Mouse (Mus musculus) embryonic facial prominence, embryonic 11.5 days (tissue): ENCODE results near the gene Zfp385b. TPM values are rescaled to one million over a fixed set of nuclear protein-coding genes. Genes with fewer than 3 reads are reported as not detected.

Experiments
- ATAC-seq: fragments of 200-750 bp; cut with Nextera tagmentation; replicated peaks from 2 replicates; pipeline ENCODE4 v1.8.0; 2017; ENCODE audit warnings: low read depth; ENCODE audit not compliant: insufficient number of reproducible peaks, low FRiP score, low TSS enrichment
- DNase-seq: peaks from one replicate; pipeline ENCODE4 v3.0.0-alpha.2; 2015; ENCODE audit warnings: low spot score
- H3K27ac ChIP-seq: fragments of 300-500 bp; sonication (generic); replicated peaks from 2 replicates; pipeline ENCODE4 v1.5.1; 2014; ENCODE audit warnings: mild to moderate bottlenecking, low read depth, low read length, control low read depth
- H3K27me3 ChIP-seq: fragments of 300-500 bp; sonication (generic); 2 replicates; pipeline ENCODE4 v1.6.1; 2014; ENCODE audit warnings: mild to moderate bottlenecking, low read length, moderate library complexity, mixed read lengths; ENCODE audit not compliant: control insufficient read depth, insufficient read depth
- H3K36me3 ChIP-seq: fragments of 300-500 bp; sonication (generic); replicated peaks from 2 replicates; pipeline ENCODE4 v1.6.1; 2014; ENCODE audit warnings: low read depth, mild to moderate bottlenecking, low read length, moderate library complexity, mixed read lengths; ENCODE audit not compliant: control insufficient read depth, insufficient read depth
- H3K4me1 ChIP-seq: fragments of 300-500 bp; sonication (generic); 2 replicates; pipeline ENCODE4 v1.6.1; 2014; ENCODE audit warnings: low read length, mixed read lengths; ENCODE audit not compliant: control insufficient read depth, insufficient read depth
- H3K4me2 ChIP-seq: fragments of 300-500 bp; sonication (generic); 2 replicates; pipeline ENCODE4 v1.6.1; 2014; ENCODE audit warnings: low read depth, mild to moderate bottlenecking, control low read depth, low read length, moderate library complexity
- H3K4me3 ChIP-seq: fragments of 300-500 bp; sonication (generic); 2 replicates; pipeline ENCODE4 v1.5.1; 2014; ENCODE audit warnings: low read depth, low read length, control low read depth
- H3K9ac ChIP-seq: fragments of 300-500 bp; sonication (generic); replicated peaks from 2 replicates; pipeline ENCODE4 v1.6.1; 2014; ENCODE audit warnings: mild to moderate bottlenecking, control low read depth, low read length
- H3K9me3 ChIP-seq: fragments of 300-500 bp; sonication (generic); replicated peaks from 2 replicates; pipeline ENCODE4 v1.6.1; 2016; ENCODE audit warnings: mild to moderate bottlenecking, low read length, inconsistent platforms, mixed read lengths; ENCODE audit not compliant: control insufficient read depth
- WGBS: fragments of 180-500 bp; shearing (Covaris S2); extraction: QIAGEN DNeasy Blood & Tissue Kit; methylation state at CpG from one replicate; pipeline ENCODE4 v1.1.7; 2014; 5-methylcytosine and 5-hydroxymethylcytosine counted together
- polyA plus RNA-seq: library from polyadenylated mRNA; unstranded; fragments of >200 nt; fragmentation: Nextera tagmentation; extraction: Ambion mirVana; gene quantifications from 2 replicates; pipeline ENCODE4 v1.2.1, GENCODE M21; 2014

Zfp385b gene
- polyA plus RNA-seq, 1 experiment from 2014 or later, result 1.7 TPM

GRCm38 (mm10) chr2:77382766-77383165 lies 436.7 kb downstream of the Zfp385b start:
- H3K27me3 ChIP-seq, result no peaks in the 10 kb centered on the region
- H3K9ac ChIP-seq, result no peak overlapping the region
- ATAC-seq (no peak), DNase-seq (no peak)
- H3K9me3 ChIP-seq, result no peaks in the 10 kb centered on the region
- no peak overlapping the region for H3K4me3 ChIP-seq
- no peaks in the 10 kb centered on the region for H3K36me3 ChIP-seq
- H3K4me2 ChIP-seq, result no peak overlapping the region
- H3K27ac ChIP-seq, result no peak overlapping the region
- H3K4me1 ChIP-seq, result no peaks in the 10 kb centered on the region
- WGBS, result 81% methylated on average over 5 of the region's 5 CpGs

GRCm38 (mm10) chr2:77379907-77380306 lies 439.5 kb downstream of the Zfp385b start:
- ATAC-seq (no peak), DNase-seq (no peak)
- no peaks in the 10 kb centered on the region for H3K27me3 ChIP-seq

GRCm38 (mm10) chr2:77379332-77379731 lies 440.1 kb downstream of the Zfp385b start:
- Histone ChIP-seq H3K36me3 (no peaks in the 10 kb centered on the region), H3K9ac (no peak overlapping the region), H3K4me3 (no peak overlapping the region), H3K4me2 (no peak overlapping the region), H3K27me3 (no peaks in the 10 kb centered on the region), H3K9me3 (no peaks in the 10 kb centered on the region), H3K4me1 (no peaks in the 10 kb centered on the region), H3K27ac (no peak overlapping the region)
- ATAC-seq (no peak), DNase-seq (no peak)
- WGBS, result 89% methylated on average over 5 of the region's 5 CpGs

More at GRCm38 (mm10) chr2:77379907-77380306, 439.5 kb downstream of the Zfp385b start:
- 89% methylated on average over 1 of the region's 1 CpGs for WGBS
- H3K9me3 ChIP-seq, result no peaks in the 10 kb centered on the region
- H3K4me2 ChIP-seq, result no peak overlapping the region
- H3K27ac ChIP-seq, result no peak overlapping the region
- H3K9ac ChIP-seq, result no peak overlapping the region
- H3K36me3 ChIP-seq, result no peaks in the 10 kb centered on the region
- H3K4me1 ChIP-seq, result no peaks in the 10 kb centered on the region
- H3K4me3 ChIP-seq, result no peak overlapping the region

GRCm38 (mm10) chr2:77376823-77377222 lies 442.6 kb downstream of the Zfp385b start:
- no peak overlapping the region for H3K9ac ChIP-seq
- no peaks in the 10 kb centered on the region for H3K27me3 ChIP-seq
- H3K4me1 ChIP-seq, result no peaks in the 10 kb centered on the region
- H3K9me3 ChIP-seq, result no peaks in the 10 kb centered on the region
- no peak overlapping the region for H3K4me3 ChIP-seq
- H3K36me3 ChIP-seq, result no peaks in the 10 kb centered on the region
- 83% methylated on average over 9 of the region's 9 CpGs for WGBS
- no peak for DNase-seq
- no peak overlapping the region for H3K27ac ChIP-seq
- H3K4me2 ChIP-seq, result no peak overlapping the region
- no peak for ATAC-seq

- H3K4me1 ChIP-seq, result no peaks in the 10 kb centered on the region
- ATAC-seq, result no peak
- H3K36me3 ChIP-seq, result no peaks in the 10 kb centered on the region
- H3K9ac ChIP-seq, result no peak overlapping the region
- H3K4me2 ChIP-seq, result no peak overlapping the region
- no peak overlapping the region for H3K27ac ChIP-seq
- 76% methylated on average over 8 of the region's 8 CpGs for WGBS
- H3K4me3 ChIP-seq, result no peak overlapping the region
- no peaks in the 10 kb centered on the region for H3K27me3 ChIP-seq
- no peaks in the 10 kb centered on the region for H3K9me3 ChIP-seq
- DNase-seq, result no peak
These were observed 444.3 kb downstream of the Zfp385b start for GRCm38 (mm10) chr2:77375155-77375554.

GRCm38 (mm10) chr2:77369174-77369573 lies 450.3 kb downstream of the Zfp385b start:
- H3K36me3 ChIP-seq, result no peaks in the 10 kb centered on the region
- H3K4me2 ChIP-seq, result no peak overlapping the region
- no peak for DNase-seq
- no peak for ATAC-seq
- no peak overlapping the region for H3K27ac ChIP-seq
- H3K9me3 ChIP-seq, result no peaks in the 10 kb centered on the region
- no peaks in the 10 kb centered on the region for H3K27me3 ChIP-seq
- no peak overlapping the region for H3K4me3 ChIP-seq
- no peak overlapping the region for H3K9ac ChIP-seq
- H3K4me1 ChIP-seq, result no peaks in the 10 kb centered on the region
- WGBS, result 62% methylated on average over 4 of the region's 4 CpGs

Other genes with a start within 250 kb of the Zfp385b start
- 36.8 and 41.5 TPM in 2 replicates for gene Cwc22, start 126.7 kb upstream of the Zfp385b start, polyA plus RNA-seq